In the genomic region with DNA sequence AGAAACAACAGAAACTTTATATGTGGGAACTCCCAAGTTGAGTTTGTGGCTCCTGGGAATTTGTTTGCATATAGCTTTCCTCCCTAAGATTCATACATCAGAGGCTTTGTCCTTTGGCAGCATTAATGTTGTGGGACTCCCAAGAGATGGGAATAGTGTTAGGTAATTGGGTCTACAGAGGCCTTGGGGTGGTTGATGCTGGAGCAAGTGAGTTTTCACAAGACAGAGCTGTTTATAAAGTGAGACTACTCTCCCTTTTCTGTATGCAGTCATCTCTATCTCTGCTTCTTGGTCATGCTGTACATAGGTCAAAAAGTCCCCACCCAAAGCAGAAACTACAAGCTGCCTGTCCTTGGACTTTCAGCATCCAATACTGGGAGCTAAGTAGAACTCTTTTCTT, we compare ENCODE assay signal across 38 mouse cellular contexts. TPM values are rescaled to one million over a fixed set of nuclear protein-coding genes. Genes with fewer than 3 reads are reported as not detected.
"Had no signal": no experiment of that assay in that cellular context is flagged by ENCODE, and none has a peak within 500 bp of the region (broad histone marks: within the 10 kb centered on the region; RNA-seq: fewer than 3 reads in every experiment).

No protein-coding gene starts in this region.

- H3K4me3 ChIP-seq: limb, embryonic 10.5 days; limb, embryonic 12.5 days; limb, embryonic 13.5 days; limb, embryonic 15.5 days; liver, embryonic 12.5 days; liver, embryonic 13.5 days; liver, embryonic 15.5 days; lung, embryonic 15.5 days; megakaryocyte, embryonic 14.5 days; midbrain, embryonic 10.5 days; midbrain, embryonic 12.5 days; midbrain, embryonic 13.5 days; midbrain, embryonic 15.5 days; myocyte; neural tube, embryonic 12.5 days had no signal

- H3K4me1 ChIP-seq: limb, embryonic 10.5 days; limb, embryonic 12.5 days; limb, embryonic 13.5 days; limb, embryonic 15.5 days; liver, embryonic 12.5 days; liver, embryonic 13.5 days; liver, embryonic 15.5 days; lung, embryonic 15.5 days; megakaryocyte, embryonic 14.5 days; midbrain, embryonic 10.5 days; midbrain, embryonic 12.5 days; midbrain, embryonic 13.5 days; midbrain, embryonic 15.5 days; neural tube, embryonic 12.5 days had no signal

- H3K4me2 ChIP-seq: limb, embryonic 12.5 days; limb, embryonic 13.5 days; limb, embryonic 15.5 days; liver, embryonic 11.5 days; liver, embryonic 12.5 days; liver, embryonic 13.5 days; liver, embryonic 15.5 days; lung, embryonic 14.5 days; lung, embryonic 15.5 days; midbrain, embryonic 11.5 days; midbrain, embryonic 12.5 days; midbrain, embryonic 13.5 days; midbrain, embryonic 15.5 days; neural tube, embryonic 12.5 days had no signal

- H3K36me3 ChIP-seq: limb, embryonic 10.5 days; limb, embryonic 12.5 days; limb, embryonic 13.5 days; limb, embryonic 15.5 days; liver, embryonic 12.5 days; liver, embryonic 13.5 days; liver, embryonic 15.5 days; lung, embryonic 15.5 days; midbrain, embryonic 10.5 days; midbrain, embryonic 12.5 days; midbrain, embryonic 13.5 days; midbrain, embryonic 15.5 days; neural tube, embryonic 12.5 days had no signal

- H3K27ac ChIP-seq: limb, embryonic 10.5 days; limb, embryonic 12.5 days; limb, embryonic 13.5 days; limb, embryonic 15.5 days; liver, embryonic 12.5 days; liver, embryonic 13.5 days; liver, embryonic 14.5 days; liver, embryonic 15.5 days; lung, embryonic 15.5 days; macrophage; midbrain, embryonic 10.5 days; midbrain, embryonic 12.5 days; midbrain, embryonic 13.5 days; midbrain, embryonic 15.5 days; neural tube, embryonic 12.5 days had no signal

- DNase-seq: left cerebral cortex, postnatal 4 days; liver; liver, embryonic 13.5 days; liver, postnatal 0 days; lung, adult 18-20 months; lung, adult 2 months; lung, embryonic 14.5 days; lung, postnatal 10 days; lung, postnatal 14 days; lung, postnatal 36 days; lung, postnatal 4 days; midbrain, embryonic 14.5 days had no signal

- H3K27me3 ChIP-seq: limb, embryonic 12.5 days; limb, embryonic 13.5 days; limb, embryonic 15.5 days; liver, embryonic 12.5 days; liver, embryonic 13.5 days; liver, embryonic 15.5 days; lung, embryonic 15.5 days; megakaryocyte, embryonic 14.5 days; midbrain, embryonic 12.5 days; midbrain, embryonic 13.5 days; midbrain, embryonic 15.5 days; neural tube, embryonic 12.5 days had no signal

- H3K9me3 ChIP-seq: limb, embryonic 10.5 days; limb, embryonic 12.5 days; limb, embryonic 13.5 days; limb, embryonic 15.5 days; liver, embryonic 12.5 days; liver, embryonic 13.5 days; liver, embryonic 15.5 days; lung, embryonic 15.5 days; megakaryocyte, embryonic 14.5 days; midbrain, embryonic 10.5 days; midbrain, embryonic 12.5 days; midbrain, embryonic 13.5 days; midbrain, embryonic 15.5 days; neural tube, embryonic 12.5 days had no signal

- H3K9ac ChIP-seq: limb, embryonic 12.5 days; limb, embryonic 13.5 days; limb, embryonic 15.5 days; liver, embryonic 12.5 days; liver, embryonic 13.5 days; liver, embryonic 14.5 days; liver, embryonic 15.5 days; liver, postnatal 0 days; lung, embryonic 14.5 days; lung, embryonic 15.5 days; midbrain, embryonic 12.5 days; midbrain, embryonic 13.5 days; midbrain, embryonic 15.5 days; neural tube, embryonic 12.5 days had no signal

- ATAC-seq: liver, embryonic 12.5 days; liver, postnatal 0 days; lung, postnatal 0 days; midbrain, embryonic 13.5 days; midbrain, embryonic 15.5 days; midbrain, embryonic 16.5 days had no signal

RNA-seq across cellular contexts. Expression of gene Igbp1b, which starts 59.4 kb away (rescaled TPM):
- polyA plus RNA-seq: limb, embryonic 10.5 days; limb, embryonic 11.5 days; limb, embryonic 12.5 days; limb, embryonic 13.5 days; limb, embryonic 14.5 days; limb, embryonic 15.5 days; liver, adult 2 months; liver, embryonic 11.5 days; liver, embryonic 12.5 days; liver, embryonic 13.5 days; liver, embryonic 14.5 days; liver, embryonic 15.5 days; liver, embryonic 16.5 days; liver, postnatal 0 days; lung, adult 2 months; lung, embryonic 14.5 days; lung, embryonic 15.5 days; lung, embryonic 16.5 days; lung, postnatal 0 days; macrophage; midbrain, embryonic 10.5 days; midbrain, embryonic 12.5 days; midbrain, embryonic 13.5 days; midbrain, embryonic 14.5 days; myocyte; neural tube, embryonic 11.5 days; neural tube, embryonic 12.5 days had no signal
